ENCODE assay signal across 8 mouse cellular contexts in the genomic region with DNA sequence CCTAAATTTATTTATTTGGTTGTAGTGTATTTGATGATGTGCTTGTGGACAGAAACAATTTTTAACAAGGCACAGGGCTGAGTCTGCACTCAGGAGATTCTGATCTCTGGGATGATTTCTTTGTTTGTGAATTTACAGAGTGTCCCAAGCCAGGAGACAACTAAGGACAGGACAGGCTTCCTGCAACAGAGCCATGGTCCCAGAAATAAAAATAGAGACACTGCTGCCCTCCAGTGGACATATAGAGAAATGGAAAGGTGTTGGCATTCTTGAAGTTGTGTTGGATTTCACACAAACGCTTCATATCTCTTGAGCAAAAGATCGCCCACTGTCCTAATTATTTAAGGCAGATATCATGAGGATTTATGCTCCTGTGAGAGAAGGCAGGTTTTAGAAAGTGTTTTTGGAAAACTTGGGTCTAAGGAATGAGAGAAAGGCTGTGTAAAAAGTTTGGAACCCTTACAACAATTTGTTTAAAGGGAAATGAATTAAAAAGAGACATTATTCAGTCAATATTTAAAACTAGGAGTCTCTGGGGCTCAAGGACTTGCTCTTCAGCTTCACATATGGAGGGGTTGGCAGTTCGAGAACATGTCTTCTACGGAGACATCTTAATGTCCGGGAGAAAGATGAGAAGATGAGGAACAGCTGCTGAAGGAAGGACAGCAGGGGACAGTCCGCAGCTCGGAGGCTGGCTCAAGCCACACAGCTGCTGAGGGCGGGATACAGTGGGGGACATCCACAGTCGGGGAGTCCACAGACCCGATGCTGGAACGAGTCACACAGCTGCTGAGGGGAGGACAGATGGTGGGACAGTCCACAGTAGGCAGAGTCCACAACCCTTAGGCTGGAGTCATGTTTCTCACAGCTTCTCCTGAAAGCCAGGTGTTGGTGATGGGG.
DNase-seq lines count a peak whose midpoint lies in the region; ATAC-seq lines count a peak whose summit lies in the region.

No protein-coding gene starts in this region.

- H3K27ac ChIP-seq in embryonic facial prominence, embryonic 15.5 days (replicated peaks), result 0 out of 2 replicates have a peak overlapping the region, but pooled peaks have one; percentile 4
- peak overlapping the region; percentile 10; the same call in 1 of the 2 replicates for H3K27ac ChIP-seq in intestine, embryonic 16.5 days (ENCODE audit: low read length)
- H3K27ac ChIP-seq in lung, embryonic 16.5 days (ENCODE audit: low read length), result no peak overlapping the region

- no peaks in the 10 kb centered on the region for H3K27me3 ChIP-seq in embryonic facial prominence, embryonic 15.5 days
- no peaks in the 10 kb centered on the region for H3K27me3 ChIP-seq in intestine, embryonic 16.5 days (replicated peaks; ENCODE audit: control insufficient read depth, insufficient read depth, low read length)
- no peaks in the 10 kb centered on the region for H3K27me3 ChIP-seq in lung, embryonic 16.5 days (ENCODE audit: control insufficient read depth, insufficient read depth, low read depth, low read length)

- no peak overlapping the region for H3K4me2 ChIP-seq in embryonic facial prominence, embryonic 15.5 days (replicated peaks)
- no peak overlapping the region for H3K4me2 ChIP-seq in intestine, embryonic 16.5 days (ENCODE audit: low read depth, low read length)
- H3K4me2 ChIP-seq in lung, embryonic 16.5 days (ENCODE audit: low read depth, low read length), result peak overlapping the region; percentile 33; the same call in 1 of the 2 replicates

- 0 out of 2 replicates have a peak, but pooled peaks cover 4% of the 10 kb centered on the region for H3K4me1 ChIP-seq in embryonic facial prominence, embryonic 15.5 days
- no peaks in the 10 kb centered on the region for H3K4me1 ChIP-seq in intestine, embryonic 16.5 days (ENCODE audit: control insufficient read depth, insufficient read depth, low read length)
- no peaks in the 10 kb centered on the region for H3K4me1 ChIP-seq in lung, embryonic 16.5 days (replicated peaks; ENCODE audit: control insufficient read depth, insufficient read depth, low read length)

- H3K9ac ChIP-seq in embryonic facial prominence, embryonic 15.5 days, result no peak overlapping the region
- no peak overlapping the region for H3K9ac ChIP-seq in intestine, embryonic 16.5 days (ENCODE audit: low read depth, low read length)
- H3K9ac ChIP-seq in lung, embryonic 16.5 days (ENCODE audit: low read length), result no peak overlapping the region

- no peaks in the 10 kb centered on the region for H3K36me3 ChIP-seq in embryonic facial prominence, embryonic 15.5 days
- no peaks in the 10 kb centered on the region for H3K36me3 ChIP-seq in intestine, embryonic 16.5 days (ENCODE audit: control insufficient read depth, insufficient read depth, low read length)
- H3K36me3 ChIP-seq in lung, embryonic 16.5 days (ENCODE audit: control insufficient read depth, insufficient read depth, low read length), result no peaks in the 10 kb centered on the region

- peak; percentile 22 for DNase-seq in cerebellum, adult 11 months
- DNase-seq in cerebellum, adult 11-12 months, result no peak
- peak; percentile 23 for DNase-seq in urinary bladder, postnatal 25 days (ENCODE audit: low spot score)
- DNase-seq in urinary bladder, adult 2 months (ENCODE audit: low spot score), result no peak
- peak; percentile 49 for DNase-seq in retina, postnatal 7 days (ENCODE audit: low read depth, low spot score)

- no peaks in the 10 kb centered on the region for H3K9me3 ChIP-seq in embryonic facial prominence, embryonic 15.5 days (replicated peaks)
- H3K9me3 ChIP-seq in intestine, embryonic 16.5 days (ENCODE audit: control insufficient read depth, low read length), result no peaks in the 10 kb centered on the region
- no peaks in the 10 kb centered on the region for H3K9me3 ChIP-seq in lung, embryonic 16.5 days (ENCODE audit: control insufficient read depth, low read length)

- 27% methylated on average over 11 of the region's 11 CpGs for WGBS in embryonic facial prominence, embryonic 15.5 days
- 39% methylated on average over 11 of the region's 11 CpGs for WGBS in intestine, embryonic 16.5 days
- WGBS in lung, embryonic 16.5 days, result 30% methylated on average over 11 of the region's 11 CpGs

- H3K4me3 ChIP-seq in embryonic facial prominence, embryonic 15.5 days (replicated peaks), result no peak overlapping the region
- H3K4me3 ChIP-seq in intestine, embryonic 16.5 days (ENCODE audit: low read length), result no peak overlapping the region
- no peak overlapping the region for H3K4me3 ChIP-seq in lung, embryonic 16.5 days (ENCODE audit: low read length)

- peak; percentile 77 for ATAC-seq in embryonic facial prominence, embryonic 15.5 days (ENCODE audit: insufficient number of reproducible peaks, low FRiP score, low TSS enrichment, low read depth)
- peak; percentile 63 for ATAC-seq in intestine, embryonic 16.5 days
- ATAC-seq in lung, embryonic 16.5 days (ENCODE audit: low read depth), result peak; percentile 65

Comparison
In these comparisons a context has a peak if more than half of its experiments do, and no peak if none do; other contexts are left out.
1. DNase-seq: peak in cerebellum, adult 11 months (single experiment), urinary bladder, postnatal 25 days (single experiment) and retina, postnatal 7 days (single experiment); none in cerebellum, adult 11-12 months (single experiment) and urinary bladder, adult 2 months (single experiment).
2. Peak in every context shown above with its lines, with median percentiles within 50 percentile points of each other: ATAC-seq.